Mouse (Mus musculus): ENCODE results near the gene Zfp956. TPM values are rescaled to one million over a fixed set of nuclear protein-coding genes. Genes with fewer than 3 reads are reported as not detected.

Zfp956 gene
- polyA plus RNA-seq, 1 experiment from 2014 or later = 2.7 TPM

DNA sequence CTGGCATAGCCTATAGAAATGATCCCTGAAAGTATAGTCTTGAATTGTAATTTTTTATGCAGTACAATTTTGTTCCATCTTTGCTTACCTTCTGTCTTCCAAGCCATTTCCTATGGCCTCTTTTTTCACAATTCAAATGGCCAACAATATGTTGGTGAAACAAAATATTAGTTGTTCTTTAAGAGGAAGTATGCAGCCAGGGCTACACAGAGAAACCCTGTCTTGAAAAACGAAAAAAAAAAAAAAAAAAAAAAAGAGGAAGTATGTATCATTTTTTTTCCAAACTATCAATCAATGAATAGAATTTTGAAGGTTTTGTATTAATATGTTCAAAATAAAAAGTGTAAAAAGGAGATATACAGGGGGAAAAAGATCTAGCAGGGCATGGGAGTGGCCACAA is 41.5 kb upstream of the Zfp956 start:
- TF ChIP-seq CTCF (IDR thresholded peaks at IDR 0.05; ENCODE audit: low read depth) = no peak
- no peak for TF ChIP-seq EP300 (IDR thresholded peaks at IDR 0.05; ENCODE audit: low read depth)
- WGBS (ENCODE audit: insufficient replicate concordance) = 31% methylated on average over 1 of the region's 1 CpGs
- 0 out of 2 replicates have a peak, but pooled peaks cover 2% of the 10 kb centered on the region for H3K4me1 ChIP-seq (ENCODE audit: insufficient read depth)
- H3K4me2 ChIP-seq (ENCODE audit: low read depth, low read length) = no peak overlapping the region
- no peaks in the 10 kb centered on the region for H3K27me3 ChIP-seq (ENCODE audit: insufficient read depth, low read length)
- no peak overlapping the region for H3K4me3 ChIP-seq (ENCODE audit: low read depth, low read length)
- no peaks in the 10 kb centered on the region for H3K9me3 ChIP-seq (ENCODE audit: low read length)
- DNase-seq = no peak
- 0 out of 2 replicates have a peak, but pooled peaks cover 2% of the 10 kb centered on the region for H3K36me3 ChIP-seq (replicated peaks; ENCODE audit: insufficient read depth, low read length)
- no peak overlapping the region for H3K9ac ChIP-seq (replicated peaks)
- no peak overlapping the region for H3K27ac ChIP-seq (ENCODE audit: low read depth)
- ATAC-seq = no peak

DNA sequence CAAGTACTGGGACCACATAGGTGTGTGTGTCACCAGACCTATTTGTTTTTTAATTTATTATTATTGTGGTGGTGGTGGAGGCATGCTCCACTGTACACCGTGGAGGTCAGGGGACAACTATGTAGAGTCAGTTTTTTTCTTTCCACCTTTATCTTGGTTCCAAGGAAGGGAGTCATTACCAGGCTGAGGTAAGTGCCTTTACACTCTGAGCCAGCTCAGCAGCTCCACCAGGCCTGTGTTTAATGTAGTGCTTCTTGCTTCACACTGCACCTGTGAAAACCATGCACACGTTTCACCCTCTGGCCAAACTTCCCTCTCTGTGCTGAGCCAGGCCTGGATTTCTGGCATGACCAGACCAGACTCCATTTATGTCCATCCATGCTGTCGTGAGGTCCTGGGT is 40.2 kb upstream of the Zfp956 start:
- no peak for ATAC-seq
- no peaks in the 10 kb centered on the region for H3K9me3 ChIP-seq (ENCODE audit: low read length)
- no peak overlapping the region for H3K27ac ChIP-seq (ENCODE audit: low read depth)
- TF ChIP-seq EP300 (IDR thresholded peaks at IDR 0.05; ENCODE audit: low read depth) = no peak
- no peak for TF ChIP-seq CTCF (IDR thresholded peaks at IDR 0.05; ENCODE audit: low read depth)
- no peak overlapping the region for H3K4me2 ChIP-seq (ENCODE audit: low read depth, low read length)
- H3K4me3 ChIP-seq (ENCODE audit: low read depth, low read length) = no peak overlapping the region
- no peaks in the 10 kb centered on the region for H3K27me3 ChIP-seq (ENCODE audit: insufficient read depth, low read length)
- no peak overlapping the region for H3K9ac ChIP-seq (replicated peaks)
- no peaks in the 10 kb centered on the region for H3K36me3 ChIP-seq (replicated peaks; ENCODE audit: insufficient read depth, low read length)
- 48% methylated on average over 3 of the region's 3 CpGs for WGBS (ENCODE audit: insufficient replicate concordance)
- peaks cover 2% of the 10 kb centered on the region; the same call in 1 of the 2 replicates for H3K4me1 ChIP-seq (ENCODE audit: insufficient read depth)
- no peak for DNase-seq

GRCm38 (mm10) chr6:47917051-47917450 is 36.1 kb upstream of the Zfp956 start:
- TF ChIP-seq CTCF (IDR thresholded peaks at IDR 0.05; ENCODE audit: low read depth) = no peak
- TF ChIP-seq EP300 (IDR thresholded peaks at IDR 0.05; ENCODE audit: low read depth) = no peak
- 58% methylated on average over 5 of the region's 5 CpGs for WGBS (ENCODE audit: insufficient replicate concordance)
- H3K4me2 ChIP-seq (ENCODE audit: low read depth, low read length) = no peak overlapping the region
- H3K4me1 ChIP-seq (ENCODE audit: insufficient read depth) = peaks cover 9% of the 10 kb centered on the region
- DNase-seq (no peak), ATAC-seq (no peak)
- H3K4me3 ChIP-seq (ENCODE audit: low read depth, low read length) = no peak overlapping the region
- no peaks in the 10 kb centered on the region for H3K9me3 ChIP-seq (ENCODE audit: low read length)
- H3K27ac ChIP-seq (ENCODE audit: low read depth) = no peak overlapping the region
- H3K36me3 ChIP-seq (replicated peaks; ENCODE audit: insufficient read depth, low read length) = no peaks in the 10 kb centered on the region
- H3K9ac ChIP-seq (replicated peaks) = no peak overlapping the region
- no peaks in the 10 kb centered on the region for H3K27me3 ChIP-seq (ENCODE audit: insufficient read depth, low read length)

DNA sequence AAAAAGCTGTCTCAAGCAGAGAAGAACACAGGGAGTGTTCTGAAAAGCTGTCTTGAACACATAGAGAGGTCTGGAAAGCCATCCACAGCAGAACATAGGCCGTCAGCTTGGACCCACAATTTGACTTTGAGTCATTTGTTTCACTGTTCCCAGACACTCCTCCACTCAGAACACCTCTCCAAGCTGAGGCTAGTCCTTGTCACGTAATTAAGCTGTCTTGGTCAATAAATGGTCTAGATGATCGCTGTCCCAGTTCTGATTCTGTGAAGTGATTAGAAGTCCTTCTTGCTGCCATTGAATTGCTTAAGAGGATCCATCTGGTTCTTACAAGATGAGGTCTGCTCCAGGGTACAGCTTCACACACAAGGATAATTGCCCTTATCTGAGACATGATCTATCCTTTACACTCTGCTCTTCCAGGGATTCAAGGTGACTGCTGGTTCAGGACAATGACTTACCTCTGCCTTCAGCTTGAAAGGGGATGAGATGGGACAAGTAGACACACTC is 34.4 kb upstream of the Zfp956 start:
- Histone ChIP-seq H3K4me2 (ENCODE audit: low read depth, low read length) (no peak overlapping the region), H3K9me3 (ENCODE audit: low read length) (no peaks in the 10 kb centered on the region), H3K27me3 (ENCODE audit: insufficient read depth, low read length) (no peaks in the 10 kb centered on the region), H3K27ac (ENCODE audit: low read depth) (no peak overlapping the region), H3K4me1 (ENCODE audit: insufficient read depth) (peaks cover 17% of the 10 kb centered on the region), H3K9ac (replicated peaks) (no peak overlapping the region), H3K4me3 (ENCODE audit: low read depth, low read length) (no peak overlapping the region), H3K36me3 (replicated peaks; ENCODE audit: insufficient read depth, low read length) (peaks cover 4% of the 10 kb centered on the region; the same call in 1 of the 2 replicates)
- ATAC-seq (no peak), DNase-seq (no peak)
- TF ChIP-seq EP300 (IDR thresholded peaks at IDR 0.05; ENCODE audit: low read depth) (no peak), CTCF (IDR thresholded peaks at IDR 0.05; ENCODE audit: low read depth) (no peak)
- 76% methylated on average over 3 of the region's 3 CpGs for WGBS (ENCODE audit: insufficient replicate concordance)

- WGBS (ENCODE audit: insufficient replicate concordance) = 30% methylated on average over 11 of the region's 11 CpGs
- H3K4me1 ChIP-seq (ENCODE audit: insufficient read depth) = peaks cover 17% of the 10 kb centered on the region
- no peaks in the 10 kb centered on the region for H3K27me3 ChIP-seq (ENCODE audit: insufficient read depth, low read length)
- peak overlapping the region; percentile 99 for H3K27ac ChIP-seq (ENCODE audit: low read depth)
- TF ChIP-seq CTCF (IDR thresholded peaks at IDR 0.05; ENCODE audit: low read depth) = no peak
- no peak for TF ChIP-seq EP300 (IDR thresholded peaks at IDR 0.05; ENCODE audit: low read depth)
- peak overlapping the region; percentile 81 for H3K4me2 ChIP-seq (ENCODE audit: low read depth, low read length)
- ATAC-seq = peak; percentile 11
- peak overlapping the region; percentile 86 for H3K9ac ChIP-seq (replicated peaks)
- no peaks in the 10 kb centered on the region for H3K9me3 ChIP-seq (ENCODE audit: low read length)
- peak overlapping the region; percentile 88 for H3K4me3 ChIP-seq (ENCODE audit: low read depth, low read length)
- no peak for DNase-seq
- peaks cover 4% of the 10 kb centered on the region; the same call in 1 of the 2 replicates for H3K36me3 ChIP-seq (replicated peaks; ENCODE audit: insufficient read depth, low read length)
Observed at GRCm38 (mm10) chr6:47919646-47920446, 33.3 kb upstream of the Zfp956 start.

DNA sequence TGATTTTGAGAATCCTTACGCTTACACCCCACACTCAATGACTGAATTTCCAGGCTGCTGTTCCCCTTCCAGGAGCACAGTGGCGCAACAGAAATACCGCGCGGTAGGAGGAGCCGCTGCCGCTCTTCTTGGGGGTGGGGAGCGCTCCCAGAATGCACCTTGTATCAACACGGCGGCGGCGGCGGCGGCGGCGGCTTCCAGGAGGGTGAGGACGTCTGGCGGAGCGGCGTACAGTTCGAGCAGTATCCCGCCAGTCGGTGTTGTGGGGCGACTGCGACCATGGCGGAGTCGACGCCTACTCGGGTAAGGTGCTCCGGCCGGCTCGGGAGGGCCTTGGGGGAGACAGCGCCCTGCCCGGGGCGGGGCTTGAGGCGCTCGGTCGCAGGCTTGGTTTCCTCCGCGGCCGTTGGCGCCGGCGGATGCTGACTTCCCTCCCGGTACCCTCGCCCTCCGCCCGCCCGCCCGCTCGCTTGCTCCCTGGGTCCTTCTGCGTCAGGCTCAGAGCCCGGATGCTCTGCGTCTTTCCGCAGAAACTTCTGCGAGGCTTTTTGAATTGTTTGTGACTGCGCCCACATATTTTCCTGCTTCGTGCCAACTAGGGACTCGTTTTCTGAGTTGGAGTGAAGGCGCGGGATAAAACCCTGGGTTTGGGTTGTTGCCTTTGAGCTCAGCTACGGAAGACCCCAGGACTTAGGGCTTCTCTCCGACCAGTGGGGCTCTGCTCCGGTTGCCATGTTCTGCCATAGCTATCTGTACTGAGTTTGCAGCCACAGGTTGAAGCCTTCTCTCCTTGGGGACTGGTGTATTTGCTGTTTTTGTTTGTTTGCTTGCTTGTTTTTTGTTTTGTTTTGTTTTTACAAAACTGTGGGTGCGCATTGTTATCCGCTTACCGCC is 32.5 kb upstream of the Zfp956 start, which contains the start of gene Zfp212:
Zfp212 (plus strand) TSS at position 30 of the 894 bp plus-strand sequence.
- ATAC-seq (peak; percentile 95), DNase-seq (peak; percentile 94)
- Histone ChIP-seq H3K9me3 (ENCODE audit: low read length) (no peaks in the 10 kb centered on the region), H3K4me3 (ENCODE audit: low read depth, low read length) (peak within 1 kb of the TSS; percentile 88), H3K27me3 (ENCODE audit: insufficient read depth, low read length) (no peaks in the 10 kb centered on the region), H3K27ac (ENCODE audit: low read depth) (peak within 1 kb of the TSS; percentile 99), H3K4me1 (ENCODE audit: insufficient read depth) (peaks cover 17% of the 10 kb centered on the region), H3K4me2 (ENCODE audit: low read depth, low read length) (peak within 1 kb of the TSS; percentile 81), H3K9ac (replicated peaks) (peak within 1 kb of the TSS; percentile 86), H3K36me3 (replicated peaks; ENCODE audit: insufficient read depth, low read length) (peaks cover 4% of the 10 kb centered on the region; the same call in 1 of the 2 replicates)
- WGBS (ENCODE audit: insufficient replicate concordance) = under 1% methylated on average over 65 of the region's 67 CpGs
- TF ChIP-seq EP300 (IDR thresholded peaks at IDR 0.05; ENCODE audit: low read depth) = no peak
- TF ChIP-seq CTCF (IDR thresholded peaks at IDR 0.05; ENCODE audit: low read depth) = peak; percentile 75

Data from liver, postnatal 0 days (tissue).